Mouse (Mus musculus) kidney, adult 2 months (tissue): Measurements from ENCODE around the gene Acer3.

Experiments
- CTCF ChIP-seq: fragments of 200-500 bp; conservative IDR thresholded peaks from 2 replicates; pipeline ENCODE4 v1.5.1; 2011; ENCODE audit warnings: low read depth, mild to moderate bottlenecking, control low read depth, low read length, moderate library complexity, mixed read lengths; ENCODE audit not compliant: insufficient read depth, insufficient read length
- POLR2A ChIP-seq: fragments of 200-500 bp; IDR thresholded peaks from one replicate; pipeline ENCODE4 v1.6.1; 2011; ENCODE audit warnings: low read depth, low read length, control low read depth

DNA sequence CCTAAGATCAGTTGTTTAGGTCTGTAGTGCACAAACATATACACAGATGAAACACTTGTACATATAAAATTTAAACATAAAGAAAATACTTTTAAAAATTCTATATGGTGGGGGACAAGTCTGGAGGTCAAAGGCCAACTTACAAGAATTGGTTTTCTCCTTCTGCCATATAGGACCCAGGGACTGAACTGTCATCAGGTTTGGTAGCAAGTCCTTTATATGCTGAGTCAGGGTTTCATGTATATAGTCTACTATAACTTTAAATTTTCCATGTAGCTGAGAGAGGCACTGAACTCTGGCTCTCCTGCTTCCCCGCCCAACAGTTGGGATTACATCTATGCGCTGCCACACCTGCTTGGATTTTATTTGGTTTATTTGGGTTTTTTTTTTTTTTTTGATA lies 132.8 kb downstream of the Acer3 start:
- TF ChIP-seq CTCF (no peak), POLR2A (no peak)
